Mouse (Mus musculus) forebrain, embryonic 11.5 days (tissue): ENCODE results near the gene Rps3a1. TPM values are rescaled to one million over a fixed set of nuclear protein-coding genes. Genes with fewer than 3 reads are reported as not detected.

Source experiments
- ATAC-seq: fragments of 200-750 bp; cut with Nextera tagmentation; replicated peaks from 2 replicates; pipeline ENCODE4 v1.8.0; 2017; ENCODE audit warnings: moderate TSS enrichment; ENCODE audit not compliant: low FRiP score
- DNase-seq: peaks from one replicate; pipeline ENCODE4 v3.0.0-alpha.2; 2017; ENCODE audit warnings: low spot score
- H3K27ac ChIP-seq: fragments of 300-500 bp; sonication (generic); 2 replicates; pipeline ENCODE4 v1.5.1; 2014; ENCODE audit warnings: low read depth, low read length
- H3K27me3 ChIP-seq: fragments of 300-500 bp; sonication (generic); 2 replicates; pipeline ENCODE4 v1.6.1; 2014; ENCODE audit warnings: mild to moderate bottlenecking, low read length, mixed read lengths; ENCODE audit not compliant: control insufficient read depth, insufficient read depth
- H3K36me3 ChIP-seq: fragments of 300-500 bp; sonication (generic); 2 replicates; pipeline ENCODE4 v1.6.1; 2014; ENCODE audit warnings: mild to moderate bottlenecking, low read length, moderate library complexity, mixed read lengths; ENCODE audit not compliant: control insufficient read depth, insufficient read depth
- H3K4me1 ChIP-seq: fragments of 300-500 bp; sonication (generic); replicated peaks from 2 replicates; pipeline ENCODE4 v1.6.1; 2014; ENCODE audit warnings: low read length, mixed read lengths; ENCODE audit not compliant: control insufficient read depth, insufficient read depth
- H3K4me2 ChIP-seq: fragments of 300-500 bp; sonication (generic); 2 replicates; pipeline ENCODE4 v1.6.1; 2014; ENCODE audit warnings: low read depth, mild to moderate bottlenecking, low read length, moderate library complexity, mixed read lengths; ENCODE audit not compliant: severe bottlenecking
- H3K4me3 ChIP-seq: fragments of 300-500 bp; sonication (generic); 2 replicates; pipeline ENCODE4 v1.5.1; 2014; ENCODE audit warnings: low read depth, low read length
- H3K9ac ChIP-seq: fragments of 300-500 bp; sonication (generic); 2 replicates; pipeline ENCODE4 v1.6.1; 2014; ENCODE audit warnings: low read length
- H3K9me3 ChIP-seq: fragments of 300-500 bp; sonication (generic); 2 replicates; pipeline ENCODE4 v1.6.1; 2016; ENCODE audit warnings: low read length, mixed read lengths; ENCODE audit not compliant: control insufficient read depth
- WGBS: fragments of 180-500 bp; shearing (Covaris S2); extraction: QIAGEN DNeasy Blood & Tissue Kit; methylation state at CpG from one replicate; pipeline ENCODE4 v1.1.7; 2014; 5-methylcytosine and 5-hydroxymethylcytosine counted together
- polyA plus RNA-seq: library from polyadenylated mRNA; unstranded; fragments of >200 nt; fragmentation: Nextera tagmentation; extraction: Ambion mirVana; gene quantifications from 2 replicates; pipeline ENCODE4 v1.2.1, GENCODE M21; 2014

The Rps3a1 gene
- polyA plus RNA-seq, 1 experiment from 2014 or later = 1,071 TPM

- Histone ChIP-seq H3K4me2 (no peak overlapping the region), H3K9ac (no peak overlapping the region), H3K36me3 (no peaks in the 10 kb centered on the region), H3K27me3 (no peaks in the 10 kb centered on the region), H3K4me1 (no peaks in the 10 kb centered on the region), H3K9me3 (no peaks in the 10 kb centered on the region), H3K4me3 (no peak overlapping the region), H3K27ac (no peak overlapping the region)
- DNase-seq = peak; percentile 81
- no peak for ATAC-seq
- WGBS = 12% methylated on average over 6 of the region's 6 CpGs
Measured at GRCm38 (mm10) chr3:86129757-86130156, 12.7 kb downstream of the Rps3a1 start.

GRCm38 (mm10) chr3:86123251-86123746, 19.2 kb downstream of the Rps3a1 start:
- H3K4me3 ChIP-seq = no peak overlapping the region
- ATAC-seq (no peak), DNase-seq (no peak)
- no peak overlapping the region for H3K4me2 ChIP-seq
- H3K36me3 ChIP-seq = no peaks in the 10 kb centered on the region
- H3K9me3 ChIP-seq = no peaks in the 10 kb centered on the region
- H3K4me1 ChIP-seq = no peaks in the 10 kb centered on the region
- 92% methylated on average over 8 of the region's 8 CpGs for WGBS
- no peak overlapping the region for H3K27ac ChIP-seq
- H3K27me3 ChIP-seq = no peaks in the 10 kb centered on the region
- no peak overlapping the region for H3K9ac ChIP-seq

GRCm38 (mm10) chr3:86122156-86122555, 20.3 kb downstream of the Rps3a1 start:
- no peak for ATAC-seq
- Histone ChIP-seq H3K9ac (no peak overlapping the region), H3K27ac (no peak overlapping the region), H3K9me3 (no peaks in the 10 kb centered on the region), H3K36me3 (no peaks in the 10 kb centered on the region), H3K4me2 (no peak overlapping the region), H3K4me1 (no peaks in the 10 kb centered on the region), H3K27me3 (no peaks in the 10 kb centered on the region), H3K4me3 (no peak overlapping the region)
- DNase-seq = no peak

- Histone ChIP-seq H3K36me3 (no peaks in the 10 kb centered on the region), H3K27ac (no peak overlapping the region), H3K9ac (no peak overlapping the region), H3K4me2 (no peak overlapping the region), H3K27me3 (no peaks in the 10 kb centered on the region), H3K9me3 (no peaks in the 10 kb centered on the region; the same call in 1 of the 2 replicates), H3K4me3 (no peak overlapping the region), H3K4me1 (no peaks in the 10 kb centered on the region)
- DNase-seq = peak; percentile 42
- ATAC-seq = no peak
- WGBS = 82% methylated on average over 16 of the region's 16 CpGs
Measured at GRCm38 (mm10) chr3:86119237-86119932, 23.1 kb downstream of the Rps3a1 start.

- no peaks in the 10 kb centered on the region for H3K27me3 ChIP-seq
- ATAC-seq (no peak), DNase-seq (no peak)
- H3K4me3 ChIP-seq = no peak overlapping the region
- 84% methylated on average over 4 of the region's 4 CpGs for WGBS
- H3K27ac ChIP-seq = no peak overlapping the region
- no peaks in the 10 kb centered on the region for H3K4me1 ChIP-seq
- H3K9ac ChIP-seq = no peak overlapping the region
- no peak overlapping the region for H3K4me2 ChIP-seq
- H3K36me3 ChIP-seq = no peaks in the 10 kb centered on the region
- no peaks in the 10 kb centered on the region; the same call in 1 of the 2 replicates for H3K9me3 ChIP-seq
Measured at GRCm38 (mm10) chr3:86116951-86117350, 25.6 kb downstream of the Rps3a1 start.

- Histone ChIP-seq H3K4me1 (no peaks in the 10 kb centered on the region), H3K9me3 (no peaks in the 10 kb centered on the region; the same call in 1 of the 2 replicates), H3K27me3 (no peaks in the 10 kb centered on the region), H3K4me3 (no peak overlapping the region), H3K4me2 (no peak overlapping the region), H3K36me3 (no peaks in the 10 kb centered on the region), H3K27ac (no peak overlapping the region), H3K9ac (no peak overlapping the region)
- 82% methylated on average over 12 of the region's 12 CpGs for WGBS
- no peak for ATAC-seq
- peak; percentile 2 for DNase-seq
Measured at GRCm38 (mm10) chr3:86114659-86115338, 27.7 kb downstream of the Rps3a1 start.

GRCm38 (mm10) chr3:86112766-86113165, 29.7 kb downstream of the Rps3a1 start:
- ATAC-seq (no peak), DNase-seq (no peak)
- H3K4me1 ChIP-seq = no peaks in the 10 kb centered on the region
- WGBS = 85% methylated on average over 7 of the region's 7 CpGs
- no peaks in the 10 kb centered on the region for H3K36me3 ChIP-seq
- no peaks in the 10 kb centered on the region; the same call in 1 of the 2 replicates for H3K9me3 ChIP-seq
- no peak overlapping the region for H3K4me3 ChIP-seq
- no peak overlapping the region for H3K4me2 ChIP-seq
- H3K27ac ChIP-seq = no peak overlapping the region
- no peaks in the 10 kb centered on the region for H3K27me3 ChIP-seq
- H3K9ac ChIP-seq = no peak overlapping the region

GRCm38 (mm10) chr3:86110077-86110476, 32.4 kb downstream of the Rps3a1 start:
- WGBS = 28% methylated on average over 10 of the region's 10 CpGs
- DNase-seq = peak; percentile 62
- Histone ChIP-seq H3K36me3 (no peaks in the 10 kb centered on the region), H3K4me1 (no peaks in the 10 kb centered on the region), H3K27me3 (no peaks in the 10 kb centered on the region), H3K4me2 (no peak overlapping the region), H3K9ac (no peak overlapping the region), H3K9me3 (no peaks in the 10 kb centered on the region), H3K27ac (no peak overlapping the region), H3K4me3 (no peak overlapping the region)
- ATAC-seq = no peak
